Mouse (Mus musculus) urinary bladder, postnatal 25 days (tissue): Measurements from ENCODE around the gene Ube2r2.

Experiments used
- DNase-seq: peaks from one replicate; pipeline ENCODE4 v3.0.0; 2022; ENCODE audit warnings: low spot score

The Ube2r2 gene

DNA sequence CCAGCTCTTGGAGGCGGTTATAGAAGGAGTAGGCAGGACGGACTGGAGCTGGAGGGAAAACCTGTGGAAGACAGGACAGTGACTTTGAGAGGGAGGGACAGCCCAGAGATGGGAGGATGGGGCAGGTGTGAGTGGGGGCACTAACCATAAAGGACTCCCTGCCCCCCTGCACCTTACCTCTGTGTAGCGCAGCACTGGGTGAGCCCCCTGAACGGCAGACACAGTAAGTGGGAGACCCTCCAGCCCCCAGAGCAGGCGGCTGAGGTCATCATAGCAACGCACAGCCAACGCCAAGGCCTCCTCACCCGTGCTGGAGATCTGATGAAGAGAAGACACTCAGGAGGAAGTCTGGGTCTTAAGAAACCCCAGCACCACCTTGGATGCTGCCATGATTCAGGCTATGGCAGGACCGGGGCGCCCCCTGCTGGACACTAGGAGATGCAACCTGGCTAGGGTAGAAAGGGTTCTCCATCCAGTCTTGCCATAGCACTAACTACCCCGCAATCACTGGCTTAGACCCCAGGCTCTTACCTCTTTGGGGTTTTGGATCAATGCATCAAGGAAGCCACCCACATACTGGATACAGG lies 16.7 kb upstream of the Ube2r2 start:
- peak; percentile 77 for DNase-seq

DNA sequence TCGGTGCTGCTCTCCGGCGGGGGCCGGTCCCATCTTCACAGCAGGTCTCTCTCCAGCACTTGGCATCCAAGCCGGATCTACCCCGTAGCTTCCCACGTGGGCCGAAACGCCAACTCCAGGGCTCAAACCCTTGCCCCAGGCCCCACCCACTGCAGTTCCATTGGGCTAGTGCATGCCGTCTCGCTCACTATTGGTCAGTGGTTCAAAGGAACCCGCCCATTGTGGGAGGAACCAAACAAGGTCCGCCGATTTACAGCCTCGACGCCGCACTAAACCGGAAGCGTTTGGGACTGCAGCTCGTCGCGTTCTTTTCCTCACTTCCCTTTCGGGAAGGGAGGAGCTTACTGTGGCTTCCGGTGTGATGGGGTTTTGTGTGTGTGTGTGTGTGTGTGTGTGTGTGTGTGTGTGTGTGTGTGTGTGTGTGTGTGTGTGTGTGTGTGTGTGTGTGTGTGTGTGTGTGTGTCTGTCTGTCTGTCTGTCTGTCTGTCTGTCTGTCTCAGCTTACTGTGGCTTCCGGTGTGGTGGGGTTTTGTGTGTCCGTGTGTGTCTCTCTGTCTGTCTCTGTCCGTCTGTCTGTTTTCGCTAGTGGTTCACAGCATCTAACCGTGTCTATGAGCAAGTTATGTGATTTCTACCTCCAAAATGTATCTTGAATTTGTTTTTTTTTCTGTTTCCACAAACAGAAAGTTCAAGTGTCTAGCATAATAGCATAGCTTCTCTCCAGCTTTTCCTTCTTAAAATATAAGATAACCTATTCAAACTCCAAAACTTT lies 11.2 kb upstream of the Ube2r2 start, which contains the start of gene Nol6:
Gene Nol6 (minus strand): TSS at position 276 of the 772 bp plus-strand sequence.
- peak; percentile 91 for DNase-seq

DNA sequence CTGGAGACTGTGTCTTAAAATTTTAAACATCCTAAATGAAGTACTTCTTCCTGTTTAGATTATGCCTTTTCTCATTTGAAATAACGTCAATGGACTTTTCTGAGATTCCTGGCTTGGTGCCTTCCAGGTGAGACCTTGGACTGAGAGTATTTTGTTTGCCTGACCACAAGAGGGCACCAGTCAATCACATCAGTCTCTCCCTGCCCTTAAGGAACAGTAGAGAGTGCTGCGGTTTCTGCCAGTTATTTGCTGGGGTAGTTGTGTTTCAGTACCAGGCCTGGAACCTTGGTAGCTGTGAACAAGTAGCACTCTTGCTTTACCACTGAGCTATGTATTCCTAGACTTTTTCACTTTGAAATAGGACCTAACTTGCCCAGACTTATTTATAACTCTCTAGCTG lies 6.1 kb upstream of the Ube2r2 start:
- peak; percentile 59 for DNase-seq

- no peak for DNase-seq
Measured at GRCm38 (mm10) chr4:41129836-41130235, 5.7 kb upstream of the Ube2r2 start.

GRCm38 (mm10) chr4:41132471-41132870 lies 3.1 kb upstream of the Ube2r2 start:
- no peak for DNase-seq

GRCm38 (mm10) chr4:41133529-41134291 lies 1.8 kb upstream of the Ube2r2 start:
- no peak for DNase-seq

DNA sequence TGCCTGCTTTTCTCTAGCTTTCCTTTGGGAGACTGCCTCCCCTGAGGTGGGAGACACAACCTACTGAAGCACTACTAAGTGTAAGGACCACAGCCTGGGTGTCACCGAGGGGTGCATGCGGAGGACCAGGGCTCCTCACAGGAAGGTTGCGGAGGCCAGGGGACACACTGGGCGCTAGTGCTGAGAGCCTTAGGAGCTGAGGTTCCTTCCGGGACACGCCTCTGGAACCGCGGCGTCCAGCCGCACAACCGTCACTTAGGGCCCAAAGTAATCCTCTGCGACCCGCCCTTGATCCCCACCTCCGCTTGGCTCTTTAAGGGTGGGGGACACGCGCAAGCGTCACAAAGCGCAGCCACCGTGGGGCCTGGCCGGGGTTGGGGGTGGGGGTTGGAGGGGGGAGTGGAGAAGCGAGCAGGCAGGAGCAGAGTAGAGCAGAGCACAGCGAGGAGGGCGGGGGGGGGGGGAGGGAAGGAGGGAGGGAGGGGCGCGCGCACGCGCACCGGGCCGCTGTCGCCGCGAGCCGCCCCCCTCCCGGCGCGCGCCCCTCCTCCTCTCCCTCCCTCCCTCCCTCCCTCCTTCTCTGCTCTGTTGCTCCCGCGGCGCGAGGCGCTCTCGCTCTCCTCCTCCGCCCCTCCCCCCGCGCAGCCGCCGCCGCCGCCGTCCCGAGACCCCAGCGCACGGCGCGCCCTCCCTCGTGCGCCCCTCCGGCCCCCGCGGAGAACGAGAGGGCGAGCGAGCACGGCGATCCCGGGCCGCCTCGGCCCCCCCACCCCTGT lies 420 bp upstream of the Ube2r2 start:
- DNase-seq, result peak; percentile 72

GRCm38 (mm10) chr4:41136454-41136805 lies 887 bp downstream of the Ube2r2 start:
- DNase-seq, result no peak

DNA sequence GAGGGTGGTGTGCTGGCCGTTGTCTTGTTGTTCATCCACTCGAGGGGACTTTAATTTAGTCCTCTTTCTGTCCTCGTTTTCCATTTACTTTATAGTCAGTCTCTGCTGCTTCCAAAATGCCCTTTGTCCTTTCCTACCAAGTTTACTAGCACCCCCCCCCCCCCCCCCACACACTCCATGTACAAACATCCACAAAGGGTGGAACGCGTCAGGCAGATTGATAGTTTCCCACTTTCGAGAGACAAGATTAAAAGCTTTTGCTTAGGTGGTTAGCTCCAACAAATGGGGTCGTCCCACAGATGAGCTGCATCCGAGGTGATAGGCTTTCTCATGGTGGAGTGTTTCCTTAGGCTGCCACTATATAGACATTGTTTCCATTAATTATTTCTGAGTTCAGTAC lies 1.3 kb downstream of the Ube2r2 start:
- DNase-seq, result no peak

DNA sequence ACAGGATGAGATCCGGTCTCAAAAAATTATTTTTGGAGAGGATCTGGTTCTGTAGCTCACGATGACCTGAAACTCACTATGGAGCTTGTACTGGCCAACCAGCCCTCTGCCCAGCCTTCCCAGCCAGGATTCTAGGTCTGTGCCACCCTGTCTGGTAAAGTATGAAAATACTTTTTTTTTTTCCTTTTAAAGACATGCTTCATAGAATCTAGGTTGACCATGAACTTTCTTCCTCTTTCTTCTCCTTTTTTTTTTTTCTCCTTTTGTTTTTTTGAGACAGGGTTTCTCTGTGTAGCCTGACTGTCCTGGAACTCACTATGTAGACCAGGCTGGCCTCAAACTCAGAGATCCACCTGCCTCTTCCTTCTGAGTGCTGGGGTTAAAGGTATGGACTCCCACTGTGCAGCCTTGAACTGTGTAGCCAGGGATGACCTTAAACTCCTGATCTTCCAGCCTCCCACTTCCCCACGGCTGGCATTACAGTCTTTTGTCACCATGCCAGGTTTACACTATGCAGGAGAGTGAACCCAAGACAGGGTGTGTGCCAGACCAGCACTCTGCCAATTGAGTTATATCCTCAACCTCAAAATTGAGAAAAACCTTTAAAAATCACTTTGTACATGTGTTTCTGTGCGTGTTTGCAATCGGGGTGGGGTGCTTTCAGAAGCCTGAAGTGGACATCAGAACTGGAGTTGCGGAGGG lies 4.8 kb downstream of the Ube2r2 start:
- no peak for DNase-seq

GRCm38 (mm10) chr4:41142601-41143000 lies 7.1 kb downstream of the Ube2r2 start:
- DNase-seq, result no peak

GRCm38 (mm10) chr4:41149891-41150290 lies 14.3 kb downstream of the Ube2r2 start:
- no peak for DNase-seq

GRCm38 (mm10) chr4:41151186-41151585 lies 15.6 kb downstream of the Ube2r2 start:
- no peak for DNase-seq

DNA sequence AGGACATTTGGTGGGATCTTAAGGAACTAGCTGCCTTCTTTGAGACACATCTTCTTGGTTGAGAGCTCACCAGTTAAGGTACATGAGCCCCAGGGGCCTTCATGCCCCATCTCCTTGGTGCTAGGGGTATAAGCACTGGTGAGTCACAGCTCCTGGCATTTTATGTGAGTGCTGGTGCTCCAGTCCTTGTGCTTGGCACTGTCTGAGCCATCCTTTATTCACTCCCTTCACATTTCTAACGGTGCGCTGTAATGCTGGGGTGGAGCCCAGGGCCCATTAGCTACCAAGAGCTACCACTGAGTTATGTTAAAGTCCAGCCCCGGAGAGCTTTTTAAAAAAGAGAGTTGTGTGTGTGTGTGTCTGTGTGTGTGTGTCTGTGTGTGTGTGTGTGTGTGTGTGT lies 17.6 kb downstream of the Ube2r2 start:
- DNase-seq, result no peak

GRCm38 (mm10) chr4:41156961-41157360 lies 21.4 kb downstream of the Ube2r2 start:
- DNase-seq, result no peak

DNA sequence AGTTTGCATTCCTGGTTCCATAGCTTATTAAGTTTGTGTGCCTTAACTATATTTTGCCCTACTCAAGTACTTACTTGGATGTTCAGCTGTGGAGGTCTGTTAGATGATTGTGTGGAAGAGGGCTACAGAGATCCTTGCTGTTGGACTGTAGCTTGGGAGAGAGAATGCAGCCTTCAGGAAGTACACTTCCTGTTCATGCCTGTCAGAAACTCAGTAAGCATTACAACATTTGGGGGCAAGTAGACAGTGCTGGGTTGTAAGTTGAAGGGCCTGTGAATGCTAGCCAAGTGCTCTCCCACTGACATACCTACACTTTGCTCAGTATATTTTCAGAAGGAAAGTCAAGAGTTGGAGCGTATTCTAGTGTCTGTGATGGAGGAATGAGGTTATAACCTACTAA lies 22.7 kb downstream of the Ube2r2 start:
- DNase-seq, result no peak

DNA sequence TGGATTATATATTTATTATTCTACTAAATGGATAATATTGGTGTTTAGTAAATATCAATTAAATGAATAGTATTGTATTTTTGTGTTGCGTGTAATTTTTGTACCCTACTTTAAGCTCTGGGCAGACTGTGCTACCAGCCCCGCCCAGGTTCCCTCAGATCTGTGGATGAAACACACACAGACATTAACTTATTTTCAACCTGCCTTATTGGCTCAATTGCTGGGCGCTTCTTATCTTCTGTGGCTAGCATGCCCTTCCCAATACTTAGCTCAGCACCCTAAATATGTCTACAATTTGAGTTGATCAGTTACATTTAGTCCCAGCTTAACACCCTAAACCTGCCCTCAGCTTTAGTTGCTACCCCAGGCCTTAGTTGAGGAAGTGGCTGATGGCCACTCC lies 25.7 kb downstream of the Ube2r2 start:
- no peak for DNase-seq

DNA sequence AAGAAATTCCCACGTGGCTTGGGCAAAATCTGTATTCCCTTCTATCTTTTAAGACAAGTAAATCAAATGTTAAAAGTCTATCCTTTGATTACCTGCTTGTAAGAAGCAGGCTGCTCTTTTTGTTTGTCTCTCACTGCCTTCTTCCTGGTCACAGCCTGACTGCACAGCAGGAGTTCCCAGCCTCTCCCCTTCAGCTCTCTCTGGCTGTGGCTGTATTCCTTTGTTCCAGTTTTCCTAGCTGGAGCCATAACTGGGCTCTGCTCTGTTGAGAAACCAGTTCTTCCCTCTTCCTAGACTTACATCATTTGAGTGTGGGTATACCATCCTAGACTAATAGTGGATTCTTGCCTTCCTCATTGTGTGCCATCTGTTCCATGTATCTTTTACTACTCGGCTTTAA lies 29.4 kb downstream of the Ube2r2 start:
- no peak for DNase-seq

GRCm38 (mm10) chr4:41165693-41166475 lies 30.3 kb downstream of the Ube2r2 start:
- peak; percentile 80 for DNase-seq

DNA sequence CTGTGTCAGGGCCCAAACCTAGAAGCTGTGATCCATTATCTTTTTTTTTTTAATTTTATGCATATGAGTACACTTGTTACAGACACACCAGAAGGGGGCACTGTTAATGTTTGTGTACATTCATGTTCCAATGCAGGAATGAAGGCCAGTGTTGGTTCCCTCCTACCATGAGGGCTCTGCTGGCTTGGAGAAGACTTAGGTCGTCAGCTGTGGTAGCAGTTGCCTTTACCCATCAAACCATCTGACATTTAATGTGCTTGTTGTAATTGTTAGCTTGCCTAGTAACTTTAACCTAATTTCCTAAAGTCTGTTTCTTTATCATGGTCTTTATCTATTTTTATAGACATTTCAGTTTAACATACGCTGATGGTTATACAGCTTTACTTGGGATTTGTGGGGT lies 35.4 kb downstream of the Ube2r2 start:
- DNase-seq, result no peak

GRCm38 (mm10) chr4:41174631-41175030 lies 39.1 kb downstream of the Ube2r2 start:
- no peak for DNase-seq
